ENCODE assay signal across 22 mouse cellular contexts in the genomic region with DNA sequence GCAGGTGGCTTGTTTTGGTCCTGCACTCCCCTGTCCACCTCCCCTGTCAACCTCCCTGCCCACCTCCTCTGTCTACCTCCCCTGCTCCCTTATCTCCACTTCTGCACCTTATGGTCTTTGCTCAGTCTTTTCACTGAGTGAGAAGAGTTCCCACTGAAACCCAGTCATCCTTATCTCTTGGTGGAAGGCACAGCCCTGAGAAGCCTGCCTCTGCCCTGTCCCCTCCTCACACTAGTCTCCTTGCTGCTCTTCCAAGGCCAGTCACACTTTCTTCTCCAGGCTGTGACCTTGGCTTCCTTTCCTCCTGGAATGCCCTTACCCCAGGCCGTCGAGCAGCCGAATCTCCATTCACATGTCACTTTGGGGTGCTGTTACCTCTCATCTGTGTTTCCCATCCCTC. TPM values are rescaled to one million over a fixed set of nuclear protein-coding genes. Genes with fewer than 3 reads are reported as not detected.
DNase-seq lines count a peak whose midpoint lies in the region; ATAC-seq and TF ChIP-seq lines count a peak whose summit lies in the region.
"Had no signal": no experiment of that assay in that cellular context is flagged by ENCODE, and none has a peak within 500 bp of the region (broad histone marks: within the 10 kb centered on the region; RNA-seq: fewer than 3 reads in every experiment).

No protein-coding gene starts in this region.

- TF ChIP-seq EP300 in MEL (IDR thresholded peaks at IDR 0.05; ENCODE audit: low read depth in 1 of 2, low read length in 2 of 2) = peak; percentile 43 to 60; a peak in 3 of 4 replicates
- peak; percentile 48; the same call in 1 of the 2 replicates for TF ChIP-seq EP300 in liver, embryonic 14.5 days (IDR thresholded peaks at IDR 0.05; ENCODE audit: low read depth)

- H3K9ac ChIP-seq in heart, embryonic 11.5 days (ENCODE audit: low read depth, low read length) = no peak overlapping the region; the same call in 1 of the 2 replicates
- H3K9ac ChIP-seq in MEL (ENCODE audit: control insufficient read depth, low read depth, low read length, poor library complexity, severe bottlenecking) = no peak overlapping the region
- no peak overlapping the region for H3K9ac ChIP-seq in liver, embryonic 14.5 days (replicated peaks)
- H3K9ac ChIP-seq: forebrain, embryonic 13.5 days; heart, embryonic 12.5 days; limb, embryonic 15.5 days; neural tube, embryonic 13.5 days had no signal

- DNase-seq in heart, adult 8-10 months (ENCODE audit: low spot score) = no peak
- DNase-seq in MEL (ENCODE audit: low read depth, low spot score) = peak; percentile 63
- DNase-seq in liver, embryonic 14.5 days (ENCODE audit: low read depth in 3 of 3, low spot score in 3 of 3) = peak in 2 of 3 experiments; percentile 24 to 47
- DNase-seq in frontal cortex, postnatal 25 days (ENCODE audit: low spot score in 2 of 2) = no peak
- DNase-seq in yolk sac, embryonic 10.5 days (ENCODE audit: low spot score) = no peak
- DNase-seq in layer of hippocampus, adult 2 months (ENCODE audit: low spot score in 2 of 2) = no peak
- DNase-seq: B cell, adult 2 months; cerebellum, adult 9-11 months; embryo, embryonic 11 days; gastrocnemius, postnatal 25 days; kidney, adult 18-20 months; kidney, postnatal 25 days; retina, postnatal 1 day; right cerebral cortex, postnatal 4 days had no signal

- H3K79me2 ChIP-seq in MEL (ENCODE audit: control insufficient read depth, insufficient read depth, low read length, poor library complexity) = no peaks in the 10 kb centered on the region

- H3K36me3 ChIP-seq in heart, embryonic 11.5 days (ENCODE audit: control insufficient read depth, insufficient read depth, low read length) = no peaks in the 10 kb centered on the region
- peaks cover 0 to 10% of the 10 kb centered on the region in 2 experiments; a peak in 3 of 4 replicates for H3K36me3 ChIP-seq in MEL (ENCODE audit: control insufficient read depth in 1 of 2, insufficient read depth in 2 of 2, low read length in 2 of 2)
- H3K36me3 ChIP-seq in liver, embryonic 14.5 days (replicated peaks; ENCODE audit: control insufficient read depth, insufficient read depth, low read depth) = no peaks in the 10 kb centered on the region

- H3K27me3 ChIP-seq in heart, embryonic 11.5 days (ENCODE audit: control insufficient read depth, insufficient read depth, low read length) = no peaks in the 10 kb centered on the region
- no peaks in the 10 kb centered on the region for H3K27me3 ChIP-seq in MEL (ENCODE audit: control insufficient read depth in 1 of 2, insufficient read depth in 2 of 2, low read length in 2 of 2)
- no peaks in the 10 kb centered on the region for H3K27me3 ChIP-seq in liver, embryonic 14.5 days (ENCODE audit: control insufficient read depth, insufficient read depth, low read length)
- H3K27me3 ChIP-seq: forebrain, embryonic 13.5 days; heart, embryonic 12.5 days; limb, embryonic 15.5 days; neural tube, embryonic 13.5 days had no signal

- 0 out of 2 replicates have a peak overlapping the region, but pooled peaks have one; percentile 35 for H3K27ac ChIP-seq in heart, embryonic 11.5 days (ENCODE audit: low read depth, low read length)
- H3K27ac ChIP-seq in MEL (ENCODE audit: control insufficient read depth, low read depth, low read length) = no peak overlapping the region
- H3K27ac ChIP-seq in liver, embryonic 14.5 days = no peak overlapping the region
- H3K27ac ChIP-seq in layer of hippocampus, adult 2 months = no peak overlapping the region
- H3K27ac ChIP-seq: forebrain, embryonic 13.5 days; hindbrain, postnatal 0 days; limb, embryonic 15.5 days; neural tube, embryonic 13.5 days had no signal

- TF ChIP-seq RAD21 in MEL (IDR thresholded peaks at IDR 0.05; ENCODE audit: low read depth, low read length) = no peak

- H3K4me3 ChIP-seq in heart, embryonic 11.5 days (ENCODE audit: low read depth, low read length) = no peak overlapping the region
- no peak overlapping the region for H3K4me3 ChIP-seq in MEL (ENCODE audit: control insufficient read depth in 1 of 2, insufficient read depth in 1 of 2, low read depth in 2 of 2, low read length in 2 of 2)
- H3K4me3 ChIP-seq in liver, embryonic 14.5 days (ENCODE audit: insufficient read depth in 1 of 2, low read depth in 2 of 2, low read length in 2 of 2) = no peak overlapping the region
- H3K4me3 ChIP-seq in layer of hippocampus, adult 2 months = no peak overlapping the region
- H3K4me3 ChIP-seq: forebrain, embryonic 13.5 days; heart, embryonic 12.5 days; limb, embryonic 15.5 days; neural tube, embryonic 13.5 days had no signal

- ATAC-seq in heart, embryonic 11.5 days (replicated peaks; ENCODE audit: insufficient number of reproducible peaks, low FRiP score, low TSS enrichment) = peak; percentile 67
- ATAC-seq in common myeloid progenitor, adult 5-6 weeks (replicated peaks; ENCODE audit: low read depth, poor library complexity, severe bottlenecking) = peak; percentile 65
- ATAC-seq in liver, embryonic 14.5 days (ENCODE audit: insufficient read depth) = peak; percentile 92
- ATAC-seq: forebrain, embryonic 13.5 days; hindbrain, postnatal 0 days had no signal

- peaks cover 21% of the 10 kb centered on the region for H3K4me1 ChIP-seq in heart, embryonic 11.5 days (ENCODE audit: control insufficient read depth, insufficient read depth, low read length)
- H3K4me1 ChIP-seq in MEL (ENCODE audit: control insufficient read depth in 1 of 2, insufficient read depth in 2 of 2, low read length in 2 of 2) = peaks cover 10 to 19% of the 10 kb centered on the region in 2 experiments
- peaks cover 8 to 12% of the 10 kb centered on the region in 2 experiments for H3K4me1 ChIP-seq in liver, embryonic 14.5 days (replicated peaks; ENCODE audit: control insufficient read depth in 2 of 2, insufficient read depth in 2 of 2, low read length in 1 of 2)

- H3K9me3 ChIP-seq in heart, embryonic 11.5 days (replicated peaks; ENCODE audit: control insufficient read depth, low read length) = no peaks in the 10 kb centered on the region
- H3K9me3 ChIP-seq in MEL (replicated peaks; ENCODE audit: insufficient read depth, low read length) = no peaks in the 10 kb centered on the region
- H3K9me3 ChIP-seq in liver, embryonic 14.5 days (ENCODE audit: control insufficient read depth, low read length) = no peaks in the 10 kb centered on the region
- H3K9me3 ChIP-seq: forebrain, embryonic 13.5 days; heart, embryonic 12.5 days; limb, embryonic 15.5 days; neural tube, embryonic 13.5 days had no signal

- no peak overlapping the region for H3K4me2 ChIP-seq in heart, embryonic 11.5 days
- no peak overlapping the region for H3K4me2 ChIP-seq in liver, embryonic 14.5 days (ENCODE audit: low read depth)
- H3K4me2 ChIP-seq: forebrain, embryonic 13.5 days; heart, embryonic 12.5 days; limb, embryonic 15.5 days; midbrain, embryonic 11.5 days; neural tube, embryonic 13.5 days had no signal

- no peak for TF ChIP-seq CTCF in MEL (IDR thresholded peaks at IDR 0.05 in 2 of 3, conservative IDR thresholded peaks at IDR 0.05 in 1 of 3; ENCODE audit: control insufficient read depth in 1 of 3, insufficient read depth in 1 of 3, low read depth in 2 of 3, low read length in 3 of 3, poor library complexity in 1 of 3, severe bottlenecking in 1 of 3)
- TF ChIP-seq CTCF in liver, embryonic 14.5 days (IDR thresholded peaks at IDR 0.05; ENCODE audit: low read depth) = no peak
- TF ChIP-seq CTCF in layer of hippocampus, adult 2 months (conservative IDR thresholded peaks at IDR 0.05) = no peak

- no peak for TF ChIP-seq POLR2A in MEL (IDR thresholded peaks at IDR 0.05; ENCODE audit: control insufficient read depth in 1 of 2, insufficient read depth in 1 of 2, low read depth in 1 of 2, low read length in 2 of 2, poor library complexity in 1 of 2)

- 31% methylated on average over 3 of the region's 3 CpGs for WGBS in heart, embryonic 11.5 days (ENCODE audit: insufficient replicate concordance)
- WGBS in liver, embryonic 14.5 days (ENCODE audit: insufficient replicate concordance) = 76% methylated on average over 3 of the region's 3 CpGs

TF ChIP-seq in MEL, 35 proteins besides CTCF, POLR2A, EP300 and RAD21:
- TF ChIP-seq SIN3A (IDR thresholded peaks at IDR 0.05; ENCODE audit: low read length) (no peak), NELFE (IDR thresholded peaks at IDR 0.05; ENCODE audit: low read depth, low read length) (no peak), UBTF (IDR thresholded peaks at IDR 0.05; ENCODE audit: borderline replicate concordance, insufficient read depth, low read depth, low read length) (no peak), USF1 (IDR thresholded peaks at IDR 0.05; ENCODE audit: low read depth, low read length) (no peak), GATA1 (IDR thresholded peaks at IDR 0.05; ENCODE audit: low read depth, low read length) (peak; percentile 70), TCF12 (IDR thresholded peaks at IDR 0.05; ENCODE audit: low read depth, low read length) (peak; percentile 43), TAL1 (IDR thresholded peaks at IDR 0.05; ENCODE audit: low read length) (peak; percentile 64)
TF ChIP-seq in MEL: peak in this region for 3.

RNA-seq across cellular contexts. Expression of gene Kidins220, which starts 44.0 kb away (rescaled TPM):
- polyA plus RNA-seq in heart, embryonic 11.5 days (2014; fragmentation: Nextera tagmentation; extraction: Ambion mirVana) = 45.5 and 46.4 TPM in 2 replicates
- total RNA-seq in heart, adult 8-10 months (2022) = 10 to 100 TPM; 57.2 to 84.5 (median 66.5) TPM
- 26.2 and 29.2 TPM in 2 replicates for total RNA-seq in MEL (2012; rRNA removed)
- 100 to 1,000 TPM in 1 of 2 experiments, 10 to 100 TPM in 1; 29.2 to 124 TPM for polyA plus RNA-seq in MEL (2012; ENCODE audit: insufficient read depth in 1 of 2, insufficient read length in 2 of 2, low read depth in 1 of 2, low replicate concordance in 2 of 2, missing spikeins in 1 of 2)
- total RNA-seq in common myeloid progenitor, adult 5-6 weeks (2017) = 66.0 and 89.1 TPM in 2 replicates
- 7.1 and 9.4 TPM in 2 replicates for polyA plus RNA-seq in liver, embryonic 14.5 days (2012; rRNA removed)
- 7.9 and 9.4 TPM in 2 replicates for polyA plus RNA-seq in liver, embryonic 14.5 days (2014; fragmentation: Nextera tagmentation; extraction: Ambion mirVana)
- 100 to 1,000 TPM; 353 to 363 TPM for total RNA-seq in layer of hippocampus, adult 2 months (2021)

Comparison
In these comparisons a context has a peak if more than half of its experiments do, and no peak if none do; other contexts are left out.
1. DNase-seq: peak in MEL (single experiment) and liver, embryonic 14.5 days (2 of 3); none in heart, adult 8-10 months (single experiment), frontal cortex, postnatal 25 days (0 of 2), yolk sac, embryonic 10.5 days (single experiment) and layer of hippocampus, adult 2 months (0 of 2).
2. Peak in every context shown above with its lines, with median percentiles within 50 percentile points of each other: ATAC-seq.